Mouse (Mus musculus) B cell, adult 67 days (primary cell): ENCODE data around the gene Olfr622. TPM values are rescaled to one million over a fixed set of nuclear protein-coding genes. Genes with fewer than 3 reads are reported as not detected.

Experiments
- total RNA-seq, 2 experiments: library from RNA; stranded (reverse); gene quantifications; 4 replicates each; pipeline ENCODE4 v1.2.4; 2023

The Olfr622 gene
- total RNA-seq: not detected

GRCm38 (mm10) chr7:103642602-103643001 is at the start of gene Olfr622:
Olfr622 (minus strand) TSS chr7:103642702.

GRCm38 (mm10) chr7:103682420-103682819 is 39.9 kb upstream of the Olfr622 start, which contains the start of gene Olfr625-ps1:
Olfr625-ps1 (plus strand) TSS chr7:103682720.

GRCm38 (mm10) chr7:103671091-103671490 is 28.6 kb upstream of the Olfr622 start, which contains the start of gene Olfr624:
Olfr624 (minus strand) TSS chr7:103671191.

GRCm38 (mm10) chr7:103663598-103663997 is 21.1 kb upstream of the Olfr622 start, which contains the start of gene Olfr623:
Olfr623 (minus strand) TSS chr7:103663698.

GRCm38 (mm10) chr7:103612434-103612833 is 30.1 kb downstream of the Olfr622 start, which contains the start of gene Olfr620:
Olfr620 (minus strand) TSS chr7:103612534.

DNA sequence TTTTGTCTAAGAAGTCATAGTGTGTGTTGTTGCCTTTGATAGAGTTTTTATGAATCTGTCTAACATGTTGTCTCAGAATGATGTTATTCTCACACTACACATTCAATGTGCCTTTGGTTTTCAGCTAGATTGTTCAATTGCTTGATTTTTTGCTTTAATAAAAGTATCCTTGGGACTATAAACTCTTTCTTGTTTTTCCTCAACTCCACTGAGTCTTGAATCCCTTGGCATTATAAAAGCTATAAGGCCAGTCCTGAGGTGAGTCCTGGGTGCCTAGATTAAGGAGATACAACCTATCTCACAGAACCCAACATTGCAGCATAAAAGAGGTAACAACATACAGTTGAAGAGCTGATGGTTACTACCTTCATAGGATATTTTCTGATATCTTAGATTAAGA is 42.2 kb downstream of the Olfr622 start, which contains the start of gene Olfr619:
Olfr619 (plus strand) TSS at position 301 of the 400 bp plus-strand sequence.

DNA sequence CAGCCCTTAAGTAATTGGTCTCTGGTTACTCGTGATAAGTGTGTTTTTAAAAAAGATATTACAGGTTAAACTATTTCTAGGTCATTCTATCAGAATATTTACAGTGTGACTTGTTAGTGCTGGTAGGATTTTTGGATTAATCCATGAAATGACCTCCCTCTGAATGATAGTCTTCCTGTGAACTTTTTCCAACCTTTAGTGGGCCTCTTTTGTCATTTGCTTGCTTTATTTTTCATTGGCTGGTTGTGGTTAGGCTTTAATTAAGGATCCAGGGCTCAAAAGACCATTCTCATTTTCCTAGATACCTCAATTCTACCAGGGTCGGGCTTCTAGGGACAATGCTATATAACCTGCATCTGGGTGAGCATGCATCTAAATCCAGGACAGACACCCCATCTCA is 52.7 kb downstream of the Olfr622 start, which contains the start of gene Olfr618:
Olfr618 (plus strand) TSS at position 301 of the 400 bp plus-strand sequence.

Other genes with a start within 250 kb of the Olfr622 start
- gene Usp17lc, start 227.6 kb downstream of the Olfr622 start, total RNA-seq: not detected
- gene Olfr605, start 197.3 kb downstream of the Olfr622 start, total RNA-seq: not detected
- gene Olfr606, start 193.7 kb downstream of the Olfr622 start, total RNA-seq: not detected
- gene Olfr607, start 178.6 kb downstream of the Olfr622 start, total RNA-seq: not detected
- gene Olfr608, start 172.8 kb downstream of the Olfr622 start, total RNA-seq: not detected
- gene Olfr609, start 144.6 kb downstream of the Olfr622 start, total RNA-seq: not detected
- gene Olfr610, start 130.6 kb downstream of the Olfr622 start, total RNA-seq: not detected
- not detected for gene Olfr611, start 121.9 kb downstream of the Olfr622 start, total RNA-seq
- not detected for gene Olfr612, start 100.0 kb downstream of the Olfr622 start, total RNA-seq
- gene Olfr613, start 94.6 kb downstream of the Olfr622 start, total RNA-seq: not detected
- gene Olfr615, start 86.6 kb downstream of the Olfr622 start, total RNA-seq: not detected
- gene Olfr616, start 73.6 kb downstream of the Olfr622 start, total RNA-seq: not detected
- not detected for gene Olfr617, start 69.6 kb downstream of the Olfr622 start, total RNA-seq
- not detected for gene Olfr618, start 52.6 kb downstream of the Olfr622 start, total RNA-seq
- not detected for gene Olfr619, start 42.1 kb downstream of the Olfr622 start, total RNA-seq
- not detected for gene Olfr620, start 30.2 kb downstream of the Olfr622 start, total RNA-seq
- gene Olfr623, start 21.0 kb upstream of the Olfr622 start, total RNA-seq: not detected
- gene Olfr624, start 28.5 kb upstream of the Olfr622 start, total RNA-seq: not detected
- not detected for gene Olfr625-ps1, start 40.0 kb upstream of the Olfr622 start, total RNA-seq
- gene Olfr243, start 72.0 kb upstream of the Olfr622 start, total RNA-seq: not detected
- not detected for gene Olfr628, start 87.7 kb upstream of the Olfr622 start, total RNA-seq
- gene Olfr629, start 102.2 kb upstream of the Olfr622 start, total RNA-seq: not detected
- not detected for gene Olfr630, start 114.6 kb upstream of the Olfr622 start, total RNA-seq
- not detected for gene Olfr69, start 128.9 kb upstream of the Olfr622 start, total RNA-seq
- gene Olfr68, start 137.0 kb upstream of the Olfr622 start, total RNA-seq: not detected
- gene Olfr67, start 149.1 kb upstream of the Olfr622 start, total RNA-seq: not detected
- gene Hbb-bt, start 171.3 kb upstream of the Olfr622 start, total RNA-seq: 10 to 100 TPM in 1 of 2 experiments, 1 to 10 TPM in 1; 3.1 to 49.4 TPM
- gene Hbb-bs, start 185.4 kb upstream of the Olfr622 start, total RNA-seq: 100 to 1,000 TPM in 1 of 2 experiments, 10 to 100 TPM in 1; 22.4 to 295 TPM
- not detected for gene Hbb-bh2, start 197.8 kb upstream of the Olfr622 start, total RNA-seq
- gene Hbb-bh1, start 200.5 kb upstream of the Olfr622 start, total RNA-seq: not detected
- not detected for gene Hbb-y, start 210.5 kb upstream of the Olfr622 start, total RNA-seq
- not detected for gene Olfr66, start 243.6 kb upstream of the Olfr622 start, total RNA-seq